14 mouse cellular contexts compared by ENCODE assay signal in the genomic region with DNA sequence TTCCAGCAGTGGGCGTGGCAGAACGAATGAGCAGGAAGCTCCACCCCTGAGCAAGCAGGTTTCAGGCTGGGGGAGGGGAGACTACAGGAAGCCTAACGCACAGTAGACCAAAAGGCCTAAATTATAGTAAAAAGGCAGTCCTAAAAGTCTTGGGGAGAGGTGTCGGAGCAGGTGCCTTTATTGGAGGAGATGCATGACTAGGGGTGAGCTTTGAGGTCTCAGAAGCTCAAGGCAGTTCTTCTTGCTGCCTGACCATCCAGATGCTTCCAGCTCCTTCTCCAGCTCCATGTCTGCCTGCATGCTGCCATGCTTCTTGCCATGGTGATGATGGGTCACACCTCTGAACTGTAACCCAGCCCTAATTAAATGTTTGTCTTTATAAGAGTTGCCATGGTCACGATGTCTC. TPM values are rescaled to one million over a fixed set of nuclear protein-coding genes. Genes with fewer than 3 reads are reported as not detected.
DNase-seq lines count a peak whose midpoint lies in the region; ATAC-seq lines count a peak whose summit lies in the region.
"Had no signal": no experiment of that assay in that cellular context is flagged by ENCODE, and none has a peak within 500 bp of the region (broad histone marks: within the 10 kb centered on the region; RNA-seq: fewer than 3 reads in every experiment).

No protein-coding gene starts in this region.

- H3K9ac ChIP-seq in midbrain, embryonic 11.5 days (ENCODE audit: low read length) = no peak overlapping the region
- no peak overlapping the region for H3K9ac ChIP-seq in midbrain, embryonic 15.5 days
- H3K9ac ChIP-seq in intestine, embryonic 14.5 days (ENCODE audit: low read length) = no peak overlapping the region

- DNase-seq in heart, adult 11 months = peak; percentile 31
- no peak for DNase-seq in heart, postnatal 36 days
- no peak for DNase-seq in midbrain, embryonic 11.5 days (ENCODE audit: low spot score, missing footprints)
- no peak for DNase-seq in intestine, embryonic 14.5 days (ENCODE audit: low spot score)
- peak; percentile 38 for DNase-seq in yolk sac, embryonic 10.5 days (ENCODE audit: low spot score)
- no peak for DNase-seq in spleen, adult 18-20 months
- no peak for DNase-seq in layer of hippocampus, adult 9-11 months
- DNase-seq: adrenal gland, postnatal 25 days; cerebellum, adult 18-20 months; kidney, adult 9 months; lung, postnatal 36 days; thymus, postnatal 25 days had no signal

- no peaks in the 10 kb centered on the region for H3K27me3 ChIP-seq in midbrain, embryonic 11.5 days (ENCODE audit: control insufficient read depth, insufficient read depth, low read length)
- no peaks in the 10 kb centered on the region for H3K27me3 ChIP-seq in midbrain, embryonic 15.5 days (replicated peaks)
- H3K27me3 ChIP-seq in intestine, embryonic 14.5 days (replicated peaks; ENCODE audit: control insufficient read depth, insufficient read depth, low read length) = no peaks in the 10 kb centered on the region

- intact Hi-C loops in heart, postnatal 36 days (cut with DNase I) = no loop called here

- ATAC-seq in midbrain, embryonic 11.5 days (ENCODE audit: low FRiP score) = peak; percentile 44; the same call in 1 of the 2 replicates
- ATAC-seq in midbrain, embryonic 15.5 days (replicated peaks) = no peak; the same call in 1 of the 2 replicates
- ATAC-seq in intestine, embryonic 14.5 days (replicated peaks; ENCODE audit: low FRiP score, low TSS enrichment, low read depth) = 0 out of 2 replicates have a peak, but pooled peaks have one; percentile 32

- no peaks in the 10 kb centered on the region for H3K4me1 ChIP-seq in midbrain, embryonic 11.5 days (ENCODE audit: control insufficient read depth, insufficient read depth, low read length)
- no peaks in the 10 kb centered on the region for H3K4me1 ChIP-seq in midbrain, embryonic 15.5 days
- no peaks in the 10 kb centered on the region for H3K4me1 ChIP-seq in intestine, embryonic 14.5 days (replicated peaks; ENCODE audit: control insufficient read depth, insufficient read depth, low read length)

- no peaks in the 10 kb centered on the region for H3K9me3 ChIP-seq in midbrain, embryonic 11.5 days (ENCODE audit: control insufficient read depth, low read length)
- no peaks in the 10 kb centered on the region for H3K9me3 ChIP-seq in midbrain, embryonic 15.5 days
- no peaks in the 10 kb centered on the region for H3K9me3 ChIP-seq in intestine, embryonic 14.5 days (ENCODE audit: control insufficient read depth, low read length)

- H3K27ac ChIP-seq in midbrain, embryonic 11.5 days (ENCODE audit: low read depth, low read length) = no peak overlapping the region
- no peak overlapping the region for H3K27ac ChIP-seq in midbrain, embryonic 15.5 days
- no peak overlapping the region for H3K27ac ChIP-seq in intestine, embryonic 14.5 days (ENCODE audit: low read depth)
- H3K27ac ChIP-seq: left cerebral cortex, adult 2 months had no signal

- H3K36me3 ChIP-seq in midbrain, embryonic 11.5 days (ENCODE audit: control insufficient read depth, insufficient read depth, low read length) = no peaks in the 10 kb centered on the region
- no peaks in the 10 kb centered on the region for H3K36me3 ChIP-seq in midbrain, embryonic 15.5 days (replicated peaks)
- no peaks in the 10 kb centered on the region for H3K36me3 ChIP-seq in intestine, embryonic 14.5 days (ENCODE audit: control insufficient read depth, insufficient read depth, low read length)

- WGBS in midbrain, embryonic 11.5 days = 62% methylated on average over 4 of the region's 5 CpGs
- 65% methylated on average over 5 of the region's 5 CpGs for WGBS in midbrain, embryonic 15.5 days
- 51% methylated on average over 5 of the region's 5 CpGs for WGBS in intestine, embryonic 14.5 days

- no peak overlapping the region for H3K4me2 ChIP-seq in midbrain, embryonic 11.5 days
- no peak overlapping the region for H3K4me2 ChIP-seq in midbrain, embryonic 15.5 days
- no peak overlapping the region for H3K4me2 ChIP-seq in intestine, embryonic 14.5 days (ENCODE audit: low read length)

- no peak overlapping the region for H3K4me3 ChIP-seq in midbrain, embryonic 11.5 days (ENCODE audit: low read depth, low read length)
- H3K4me3 ChIP-seq in midbrain, embryonic 15.5 days = no peak overlapping the region
- no peak overlapping the region for H3K4me3 ChIP-seq in intestine, embryonic 14.5 days (ENCODE audit: low read depth, low read length)
- H3K4me3 ChIP-seq: left cerebral cortex, adult 2 months had no signal

RNA-seq across cellular contexts. Expression of a gene that starts 31.8 kb away (rescaled TPM):
- 10 to 100 TPM; 24.8 to 29.1 TPM for total RNA-seq in heart, postnatal 36 days (2021)
- 42.4 and 47.0 TPM in 2 replicates for polyA plus RNA-seq in midbrain, embryonic 11.5 days (2014; fragmentation: Nextera tagmentation; extraction: Ambion mirVana)
- 42.3 and 45.5 TPM in 2 replicates for polyA plus RNA-seq in midbrain, embryonic 15.5 days (2015; fragmentation: Nextera tagmentation; extraction: Ambion mirVana)
- polyA plus RNA-seq in intestine, embryonic 14.5 days (2014; fragmentation: Nextera tagmentation; extraction: Ambion mirVana) = 36.2 and 39.8 TPM in 2 replicates

RNA-seq across cellular contexts. Expression of a gene that starts 41.3 kb away (rescaled TPM):
- total RNA-seq in heart, postnatal 36 days (2021) = 10 to 100 TPM; 37.2 to 40.4 TPM
- polyA plus RNA-seq in midbrain, embryonic 11.5 days (2014; fragmentation: Nextera tagmentation; extraction: Ambion mirVana) = 140 and 153 TPM in 2 replicates
- polyA plus RNA-seq in midbrain, embryonic 15.5 days (2015; fragmentation: Nextera tagmentation; extraction: Ambion mirVana) = 18.0 and 20.1 TPM in 2 replicates
- polyA plus RNA-seq in intestine, embryonic 14.5 days (2014; fragmentation: Nextera tagmentation; extraction: Ambion mirVana) = 92.2 and 101 TPM in 2 replicates

Comparison
In these comparisons a context has a peak if more than half of its experiments do, and no peak if none do; other contexts are left out.
1. DNase-seq: peak in heart, adult 11 months (single experiment) and yolk sac, embryonic 10.5 days (single experiment); none in heart, postnatal 36 days (0 of 2), midbrain, embryonic 11.5 days (single experiment), intestine, embryonic 14.5 days (single experiment), spleen, adult 18-20 months (0 of 2) and layer of hippocampus, adult 9-11 months (single experiment).